Mouse (Mus musculus): ENCODE data around the gene Pabpn1l. TPM values are rescaled to one million over a fixed set of nuclear protein-coding genes. Genes with fewer than 3 reads are reported as not detected.

Gene Pabpn1l
- polyA plus RNA-seq, 1 experiment from 2014 or later = not detected

- Histone ChIP-seq H3K4me1 (peaks cover 36% of the 10 kb centered on the region), H3K27me3 (ENCODE audit: poor library complexity, severe bottlenecking) (peaks cover 30% of the 10 kb centered on the region), H3K9me3 (no peaks in the 10 kb centered on the region), H3K27ac (no peak overlapping the region), H3K4me3 (no peak overlapping the region), H3K36me3 (replicated peaks) (no peaks in the 10 kb centered on the region)
- no peak for DNase-seq (ENCODE audit: extremely low spot score, low spot score)
- 90% methylated on average over 9 of the region's 9 CpGs for WGBS
Measured at GRCm38 (mm10) chr8:122625811-122626210, 3.3 kb upstream of the Pabpn1l start.

- peaks cover 20% of the 10 kb centered on the region for H3K27me3 ChIP-seq (ENCODE audit: poor library complexity, severe bottlenecking)
- H3K9me3 ChIP-seq = no peaks in the 10 kb centered on the region
- H3K27ac ChIP-seq = no peak overlapping the region; the same call in 1 of the 2 replicates
- peaks cover 38% of the 10 kb centered on the region for H3K4me1 ChIP-seq
- H3K4me3 ChIP-seq = no peak overlapping the region
- WGBS = 79% methylated on average over 5 of the region's 5 CpGs
- no peak for DNase-seq (ENCODE audit: extremely low spot score, low spot score)
- H3K36me3 ChIP-seq (replicated peaks) = no peaks in the 10 kb centered on the region
Measured at GRCm38 (mm10) chr8:122624653-122625052, 2.1 kb upstream of the Pabpn1l start.

- H3K27me3 ChIP-seq (ENCODE audit: poor library complexity, severe bottlenecking) = peaks cover 17% of the 10 kb centered on the region
- no peaks in the 10 kb centered on the region for H3K9me3 ChIP-seq
- peaks cover 39% of the 10 kb centered on the region for H3K4me1 ChIP-seq
- WGBS = 91% methylated on average over 17 of the region's 17 CpGs
- no peaks in the 10 kb centered on the region for H3K36me3 ChIP-seq (replicated peaks)
- no peak overlapping the region for H3K4me3 ChIP-seq
- H3K27ac ChIP-seq = no peak overlapping the region; the same call in 1 of the 2 replicates
- DNase-seq (ENCODE audit: extremely low spot score, low spot score) = no peak
Measured at GRCm38 (mm10) chr8:122623844-122624642, 1.5 kb upstream of the Pabpn1l start.

GRCm38 (mm10) chr8:122620446-122620845, 2.1 kb downstream of the Pabpn1l start:
- H3K9me3 ChIP-seq = no peaks in the 10 kb centered on the region
- peak overlapping the region; percentile 49; the same call in 1 of the 2 replicates for H3K27ac ChIP-seq
- DNase-seq (ENCODE audit: extremely low spot score, low spot score) = no peak
- peaks cover 47% of the 10 kb centered on the region for H3K4me1 ChIP-seq
- H3K4me3 ChIP-seq = no peak overlapping the region
- 39% methylated on average over 5 of the region's 5 CpGs for WGBS
- no peaks in the 10 kb centered on the region; the same call in 1 of the 2 replicates for H3K36me3 ChIP-seq (replicated peaks)
- no peaks in the 10 kb centered on the region for H3K27me3 ChIP-seq (ENCODE audit: poor library complexity, severe bottlenecking)

- peaks cover 47% of the 10 kb centered on the region for H3K4me1 ChIP-seq
- no peak for DNase-seq (ENCODE audit: extremely low spot score, low spot score)
- WGBS = 75% methylated on average over 6 of the region's 6 CpGs
- no peaks in the 10 kb centered on the region for H3K27me3 ChIP-seq (ENCODE audit: poor library complexity, severe bottlenecking)
- peaks cover 6% of the 10 kb centered on the region for H3K36me3 ChIP-seq (replicated peaks)
- no peak overlapping the region for H3K27ac ChIP-seq
- H3K4me3 ChIP-seq = no peak overlapping the region
- no peaks in the 10 kb centered on the region for H3K9me3 ChIP-seq
Measured at GRCm38 (mm10) chr8:122618660-122619378, 3.7 kb downstream of the Pabpn1l start.

- H3K27me3 ChIP-seq (ENCODE audit: poor library complexity, severe bottlenecking) = no peaks in the 10 kb centered on the region
- DNase-seq (ENCODE audit: extremely low spot score, low spot score) = peak; percentile 58
- H3K4me3 ChIP-seq = no peak overlapping the region
- H3K4me1 ChIP-seq = peaks cover 41% of the 10 kb centered on the region
- no peaks in the 10 kb centered on the region for H3K9me3 ChIP-seq
- H3K27ac ChIP-seq = no peak overlapping the region
- 34% methylated on average over 5 of the region's 7 CpGs for WGBS
- H3K36me3 ChIP-seq (replicated peaks) = peaks cover 6% of the 10 kb centered on the region
Measured at GRCm38 (mm10) chr8:122617947-122618546, 4.5 kb downstream of the Pabpn1l start.

GRCm38 (mm10) chr8:122616181-122616905, 6.2 kb downstream of the Pabpn1l start:
- no peaks in the 10 kb centered on the region for H3K27me3 ChIP-seq (ENCODE audit: poor library complexity, severe bottlenecking)
- no peak for DNase-seq (ENCODE audit: extremely low spot score, low spot score)
- peaks cover 6% of the 10 kb centered on the region for H3K36me3 ChIP-seq (replicated peaks)
- no peak overlapping the region for H3K4me3 ChIP-seq
- no peak overlapping the region for H3K27ac ChIP-seq
- peaks cover 42% of the 10 kb centered on the region for H3K4me1 ChIP-seq
- H3K9me3 ChIP-seq = no peaks in the 10 kb centered on the region
- 79% methylated on average over 9 of the region's 9 CpGs for WGBS

GRCm38 (mm10) chr8:122611295-122612133, 11.0 kb downstream of the Pabpn1l start, which contains the start of the genes Galns and Trappc2l:
Galns (minus strand) TSS chr8:122611463.
Trappc2l (plus strand) TSS chr8:122611640.
- H3K27ac ChIP-seq = peak within 1 kb of the TSS; percentile 87
- peaks cover 6% of the 10 kb centered on the region for H3K36me3 ChIP-seq (replicated peaks)
- H3K27me3 ChIP-seq (ENCODE audit: poor library complexity, severe bottlenecking) = no peaks in the 10 kb centered on the region
- H3K9me3 ChIP-seq = no peaks in the 10 kb centered on the region
- peak within 1 kb of the TSS; percentile 62 for H3K4me3 ChIP-seq
- WGBS = under 1% methylated on average over 57 of the region's 57 CpGs
- peaks cover 28% of the 10 kb centered on the region for H3K4me1 ChIP-seq
- peak; percentile 97 for DNase-seq (ENCODE audit: extremely low spot score, low spot score)

- H3K9me3 ChIP-seq = no peaks in the 10 kb centered on the region
- 5% methylated on average over 20 of the region's 20 CpGs for WGBS
- H3K4me3 ChIP-seq = peak overlapping the region; percentile 62
- H3K27me3 ChIP-seq (ENCODE audit: poor library complexity, severe bottlenecking) = no peaks in the 10 kb centered on the region
- peak overlapping the region; percentile 87 for H3K27ac ChIP-seq
- H3K4me1 ChIP-seq = peaks cover 28% of the 10 kb centered on the region
- peaks cover 6% of the 10 kb centered on the region for H3K36me3 ChIP-seq (replicated peaks)
- no peak for DNase-seq (ENCODE audit: extremely low spot score, low spot score)
Measured at GRCm38 (mm10) chr8:122610612-122611277, 11.8 kb downstream of the Pabpn1l start.

- Histone ChIP-seq H3K9me3 (no peaks in the 10 kb centered on the region), H3K27me3 (ENCODE audit: poor library complexity, severe bottlenecking) (no peaks in the 10 kb centered on the region), H3K27ac (no peak overlapping the region), H3K4me3 (peak overlapping the region; percentile 62), H3K4me1 (peaks cover 28% of the 10 kb centered on the region), H3K36me3 (replicated peaks) (peaks cover 6% of the 10 kb centered on the region)
- WGBS = 58% methylated on average over 4 of the region's 4 CpGs
- no peak for DNase-seq (ENCODE audit: extremely low spot score, low spot score)
Measured at GRCm38 (mm10) chr8:122610209-122610608, 12.3 kb downstream of the Pabpn1l start.

GRCm38 (mm10) chr8:122606810-122607209, 15.7 kb downstream of the Pabpn1l start:
- Histone ChIP-seq H3K9me3 (no peaks in the 10 kb centered on the region), H3K4me3 (no peak overlapping the region), H3K36me3 (replicated peaks) (no peaks in the 10 kb centered on the region), H3K27me3 (ENCODE audit: poor library complexity, severe bottlenecking) (no peaks in the 10 kb centered on the region), H3K27ac (no peak overlapping the region), H3K4me1 (peaks cover 15% of the 10 kb centered on the region)
- WGBS = 86% methylated on average over 11 of the region's 12 CpGs
- DNase-seq (ENCODE audit: extremely low spot score, low spot score) = no peak
